Mouse (Mus musculus): Measurements from ENCODE around the gene Apol8. TPM values are rescaled to one million over a fixed set of nuclear protein-coding genes. Genes with fewer than 3 reads are reported as not detected.

Gene Apol8
- polyA plus RNA-seq, 1 experiment from 2014 or later, result not detected

- Histone ChIP-seq H3K4me2 (no peak overlapping the region), H3K27me3 (no peaks in the 10 kb centered on the region), H3K36me3 (peaks cover 19% of the 10 kb centered on the region), H3K4me3 (no peak overlapping the region), H3K27ac (replicated peaks) (no peak overlapping the region), H3K9ac (no peak overlapping the region), H3K4me1 (replicated peaks) (peaks cover 37% of the 10 kb centered on the region), H3K9me3 (no peaks in the 10 kb centered on the region)
- WGBS, result 96% methylated on average over 26 of the region's 26 CpGs
- ATAC-seq (ENCODE audit: low read depth), result no peak
Observed at GRCm38 (mm10) chr15:77796409-77797035, 39.7 kb upstream of the Apol8 start.

- no peak overlapping the region for H3K4me2 ChIP-seq
- no peak overlapping the region for H3K4me3 ChIP-seq
- peaks cover 34% of the 10 kb centered on the region for H3K36me3 ChIP-seq
- H3K9me3 ChIP-seq, result no peaks in the 10 kb centered on the region
- no peak overlapping the region for H3K27ac ChIP-seq (replicated peaks)
- no peak for ATAC-seq (ENCODE audit: low read depth)
- H3K27me3 ChIP-seq, result no peaks in the 10 kb centered on the region
- H3K9ac ChIP-seq, result no peak overlapping the region
- WGBS, result 92% methylated on average over 13 of the region's 13 CpGs
- peaks cover 27% of the 10 kb centered on the region for H3K4me1 ChIP-seq (replicated peaks)
Observed at GRCm38 (mm10) chr15:77794908-77795356, 38.1 kb upstream of the Apol8 start.

- 89% methylated on average over 13 of the region's 13 CpGs for WGBS
- Histone ChIP-seq H3K27me3 (no peaks in the 10 kb centered on the region), H3K9me3 (no peaks in the 10 kb centered on the region), H3K27ac (replicated peaks) (no peak overlapping the region), H3K36me3 (peaks cover 40% of the 10 kb centered on the region), H3K4me1 (replicated peaks) (peaks cover 21% of the 10 kb centered on the region), H3K4me2 (no peak overlapping the region), H3K9ac (no peak overlapping the region), H3K4me3 (no peak overlapping the region)
- ATAC-seq (ENCODE audit: low read depth), result no peak
Observed at GRCm38 (mm10) chr15:77794138-77794907, 37.5 kb upstream of the Apol8 start.

GRCm38 (mm10) chr15:77793554-77793953 is 36.8 kb upstream of the Apol8 start:
- WGBS, result 86% methylated on average over 7 of the region's 7 CpGs
- no peak for ATAC-seq (ENCODE audit: low read depth)
- Histone ChIP-seq H3K4me1 (replicated peaks) (peaks cover 14% of the 10 kb centered on the region), H3K4me3 (no peak overlapping the region), H3K27me3 (no peaks in the 10 kb centered on the region), H3K36me3 (peaks cover 48% of the 10 kb centered on the region), H3K4me2 (no peak overlapping the region), H3K9me3 (no peaks in the 10 kb centered on the region), H3K27ac (replicated peaks) (peak overlapping the region; percentile 49; the same call in 1 of the 2 replicates), H3K9ac (no peak overlapping the region)

- no peak for ATAC-seq (ENCODE audit: low read depth)
- Histone ChIP-seq H3K27me3 (no peaks in the 10 kb centered on the region), H3K27ac (replicated peaks) (peak overlapping the region; percentile 49; the same call in 1 of the 2 replicates), H3K9me3 (no peaks in the 10 kb centered on the region), H3K4me1 (replicated peaks) (peaks cover 9% of the 10 kb centered on the region), H3K9ac (no peak overlapping the region), H3K4me3 (no peak overlapping the region), H3K36me3 (peaks cover 53% of the 10 kb centered on the region), H3K4me2 (no peak overlapping the region)
- WGBS, result 85% methylated on average over 4 of the region's 4 CpGs
Observed at GRCm38 (mm10) chr15:77793094-77793493, 36.3 kb upstream of the Apol8 start.

GRCm38 (mm10) chr15:77792056-77792455 is 35.3 kb upstream of the Apol8 start:
- H3K36me3 ChIP-seq, result peaks cover 62% of the 10 kb centered on the region
- ATAC-seq (ENCODE audit: low read depth), result no peak

GRCm38 (mm10) chr15:77790656-77791405 is 34.0 kb upstream of the Apol8 start:
- no peak for ATAC-seq (ENCODE audit: low read depth)
- no peaks in the 10 kb centered on the region for H3K9me3 ChIP-seq
- peaks cover 72% of the 10 kb centered on the region for H3K36me3 ChIP-seq
- peaks cover 3% of the 10 kb centered on the region; the same call in 1 of the 2 replicates for H3K4me1 ChIP-seq (replicated peaks)
- no peaks in the 10 kb centered on the region for H3K27me3 ChIP-seq
- no peak overlapping the region for H3K4me2 ChIP-seq
- H3K9ac ChIP-seq, result no peak overlapping the region
- no peak overlapping the region for H3K4me3 ChIP-seq
- WGBS, result 92% methylated on average over 21 of the region's 21 CpGs
- no peak overlapping the region for H3K27ac ChIP-seq (replicated peaks)

More at GRCm38 (mm10) chr15:77792056-77792455, 35.3 kb upstream of the Apol8 start:
- Histone ChIP-seq H3K9me3 (no peaks in the 10 kb centered on the region), H3K27me3 (no peaks in the 10 kb centered on the region), H3K4me1 (replicated peaks) (peaks cover 3% of the 10 kb centered on the region; the same call in 1 of the 2 replicates), H3K27ac (replicated peaks) (no peak overlapping the region), H3K4me3 (no peak overlapping the region), H3K9ac (no peak overlapping the region), H3K4me2 (no peak overlapping the region)
- WGBS, result 83% methylated on average over 9 of the region's 9 CpGs

- peaks cover 78% of the 10 kb centered on the region for H3K36me3 ChIP-seq
- 89% methylated on average over 3 of the region's 3 CpGs for WGBS
- no peak for ATAC-seq (ENCODE audit: low read depth)
Observed at GRCm38 (mm10) chr15:77789186-77789585, 32.4 kb upstream of the Apol8 start.

GRCm38 (mm10) chr15:77788356-77788755 is 31.6 kb upstream of the Apol8 start:
- WGBS, result 90% methylated on average over 6 of the region's 6 CpGs
- no peak overlapping the region for H3K4me2 ChIP-seq
- H3K4me3 ChIP-seq, result no peak overlapping the region
- ATAC-seq (ENCODE audit: low read depth), result no peak
- 0 out of 2 replicates have a peak, but pooled peaks cover under 1% of the 10 kb centered on the region for H3K4me1 ChIP-seq (replicated peaks)
- H3K9ac ChIP-seq, result no peak overlapping the region
- no peaks in the 10 kb centered on the region for H3K9me3 ChIP-seq
- peaks cover 84% of the 10 kb centered on the region for H3K36me3 ChIP-seq
- H3K27ac ChIP-seq (replicated peaks), result no peak overlapping the region
- no peaks in the 10 kb centered on the region for H3K27me3 ChIP-seq

More at GRCm38 (mm10) chr15:77789186-77789585, 32.4 kb upstream of the Apol8 start:
- H3K4me2 ChIP-seq, result no peak overlapping the region
- peaks cover 3% of the 10 kb centered on the region; the same call in 1 of the 2 replicates for H3K4me1 ChIP-seq (replicated peaks)
- H3K9me3 ChIP-seq, result no peaks in the 10 kb centered on the region
- H3K27ac ChIP-seq (replicated peaks), result no peak overlapping the region
- H3K9ac ChIP-seq, result no peak overlapping the region
- no peaks in the 10 kb centered on the region for H3K27me3 ChIP-seq
- no peak overlapping the region for H3K4me3 ChIP-seq

GRCm38 (mm10) chr15:77785807-77786206 is 29.0 kb upstream of the Apol8 start:
- Histone ChIP-seq H3K4me1 (replicated peaks) (no peaks in the 10 kb centered on the region), H3K4me3 (no peak overlapping the region), H3K9me3 (no peaks in the 10 kb centered on the region), H3K4me2 (no peak overlapping the region), H3K9ac (no peak overlapping the region), H3K27ac (replicated peaks) (no peak overlapping the region), H3K36me3 (peaks cover 95% of the 10 kb centered on the region), H3K27me3 (no peaks in the 10 kb centered on the region)
- 89% methylated on average over 1 of the region's 1 CpGs for WGBS
- no peak for ATAC-seq (ENCODE audit: low read depth)

GRCm38 (mm10) chr15:77784039-77784824 is 27.4 kb upstream of the Apol8 start:
- Histone ChIP-seq H3K27me3 (no peaks in the 10 kb centered on the region), H3K9ac (no peak overlapping the region), H3K4me1 (replicated peaks) (no peaks in the 10 kb centered on the region), H3K27ac (replicated peaks) (no peak overlapping the region), H3K9me3 (no peaks in the 10 kb centered on the region), H3K4me3 (no peak overlapping the region), H3K36me3 (peaks cover 95% of the 10 kb centered on the region), H3K4me2 (no peak overlapping the region)
- no peak for ATAC-seq (ENCODE audit: low read depth)
- WGBS, result 75% methylated on average over 22 of the region's 22 CpGs

Measured in neural tube, embryonic 13.5 days (tissue).